Mouse (Mus musculus) layer of hippocampus, postnatal 36 days (tissue): ENCODE measurements at regions not wholly inside any gene's neighbourhood (a gene's known extent, or its start where the extent isn't known, plus 50 kb on each side); places are given as distances from the start of the nearest gene placed in this dataset.
"Not testable (repeated sequence)": the region's sequence is repeated elsewhere in the genome, so short reads cannot be mapped to it uniquely, and the experiment has no call there.

Source experiments
- DNase-seq, 2 experiments: peaks; one replicate each; pipeline ENCODE4 v3.0.0; 2022

DNA sequence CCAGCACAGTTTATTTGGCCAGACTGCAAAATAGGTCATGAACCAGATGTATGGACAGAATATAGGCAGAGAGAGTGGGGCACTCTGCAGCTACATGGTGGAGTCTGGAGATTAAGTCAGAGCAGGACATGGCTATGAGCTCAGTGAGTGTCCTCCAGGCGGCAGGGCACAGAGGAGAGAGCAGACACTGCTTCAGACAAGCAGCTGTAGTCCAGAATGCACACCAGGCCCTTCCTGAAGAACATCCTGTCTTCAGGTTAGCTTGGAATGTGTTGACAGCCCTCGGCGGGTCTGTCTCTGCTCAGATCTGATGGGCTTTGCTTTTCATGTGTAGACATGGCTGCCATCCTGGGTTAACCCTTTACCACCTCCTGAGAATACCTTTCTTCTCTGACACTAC, 238.6 kb downstream of the Nuak1 start:
- no peak for DNase-seq

DNA sequence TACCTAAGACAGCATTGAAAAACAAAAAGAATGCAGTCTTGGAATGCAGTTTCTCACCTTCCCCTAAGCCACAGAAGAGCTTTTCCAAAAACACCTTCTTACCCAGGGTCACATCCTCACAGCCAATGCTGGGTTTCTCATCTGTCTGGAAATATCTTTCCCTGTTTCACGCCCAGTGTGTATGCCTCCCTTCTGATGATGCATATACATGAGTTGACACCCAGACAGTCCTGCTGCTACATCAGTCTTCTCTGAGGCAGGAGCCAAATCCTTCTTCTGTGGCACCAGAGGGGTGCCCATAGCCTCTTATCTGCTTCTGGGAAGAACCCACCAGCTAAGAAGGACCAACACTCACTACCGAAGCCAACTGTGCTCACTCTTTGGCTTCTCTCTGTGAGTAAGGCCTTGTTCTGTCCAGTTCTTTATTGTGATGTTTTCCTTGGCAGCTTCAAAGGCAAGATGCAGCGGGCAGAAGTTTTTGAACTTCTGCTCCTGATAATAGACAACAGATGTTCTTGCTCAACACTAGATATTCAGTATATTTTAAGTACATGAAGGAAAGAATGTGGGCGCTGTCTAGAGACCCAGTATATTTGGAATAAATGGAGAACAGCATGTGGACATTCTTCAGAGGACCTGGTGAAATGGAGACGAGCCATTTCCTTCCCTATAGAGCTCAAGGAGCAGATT, 228.2 kb downstream of the Nuak1 start:
- DNase-seq = no peak

DNA sequence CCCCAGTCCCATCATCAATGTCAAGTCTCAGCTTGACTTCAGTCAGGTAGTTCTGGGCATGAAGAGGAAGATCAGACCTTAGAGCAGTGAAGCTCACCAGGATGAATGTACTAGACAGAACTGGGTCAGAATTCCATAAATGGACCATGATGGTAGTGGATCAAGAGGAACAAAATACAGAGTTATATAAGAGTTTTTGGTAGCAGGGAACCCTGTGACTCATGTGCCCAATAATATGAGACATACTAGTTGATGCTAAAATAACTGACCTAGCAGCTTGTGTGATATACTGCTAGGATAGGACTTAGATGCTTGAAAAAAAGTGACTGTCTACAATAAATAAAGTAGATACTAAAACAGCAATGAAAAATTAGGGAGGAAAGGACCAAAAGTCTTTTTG, 225.6 kb downstream of the Nuak1 start:
- DNase-seq = no peak

DNA sequence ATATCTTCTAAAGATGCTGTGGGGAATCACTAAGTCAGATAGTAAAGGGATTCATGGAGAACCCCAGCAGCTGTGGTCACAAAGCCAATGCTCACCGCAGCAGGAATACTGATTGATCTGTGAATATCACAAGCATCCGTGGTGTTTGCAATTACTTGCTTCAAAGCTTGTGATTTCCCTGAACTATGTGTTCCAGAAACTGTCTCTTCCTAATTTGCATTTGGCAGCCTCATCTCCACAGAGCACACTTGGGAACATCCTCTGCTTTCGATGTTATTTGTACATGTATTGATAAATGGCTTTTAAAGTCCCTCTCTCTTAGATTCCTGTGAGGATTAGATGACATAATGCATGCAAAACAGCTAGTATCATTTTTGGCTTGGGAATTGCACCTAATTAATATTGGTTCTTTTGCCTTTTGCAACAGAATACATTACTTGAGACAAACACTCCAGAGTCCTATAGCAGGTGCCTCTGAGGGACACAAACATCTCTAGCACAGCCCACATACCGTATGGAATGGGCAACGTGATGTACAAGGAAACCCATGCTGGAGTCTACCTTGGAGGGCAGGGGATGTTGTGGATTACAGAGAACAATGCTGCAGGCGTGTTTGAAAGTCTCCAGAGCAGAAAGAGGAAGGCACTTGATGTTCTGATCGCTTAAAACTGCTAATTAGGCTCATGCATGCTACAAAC, 211.0 kb downstream of the Nuak1 start:
- peak; percentile 47 to 63 for DNase-seq

DNA sequence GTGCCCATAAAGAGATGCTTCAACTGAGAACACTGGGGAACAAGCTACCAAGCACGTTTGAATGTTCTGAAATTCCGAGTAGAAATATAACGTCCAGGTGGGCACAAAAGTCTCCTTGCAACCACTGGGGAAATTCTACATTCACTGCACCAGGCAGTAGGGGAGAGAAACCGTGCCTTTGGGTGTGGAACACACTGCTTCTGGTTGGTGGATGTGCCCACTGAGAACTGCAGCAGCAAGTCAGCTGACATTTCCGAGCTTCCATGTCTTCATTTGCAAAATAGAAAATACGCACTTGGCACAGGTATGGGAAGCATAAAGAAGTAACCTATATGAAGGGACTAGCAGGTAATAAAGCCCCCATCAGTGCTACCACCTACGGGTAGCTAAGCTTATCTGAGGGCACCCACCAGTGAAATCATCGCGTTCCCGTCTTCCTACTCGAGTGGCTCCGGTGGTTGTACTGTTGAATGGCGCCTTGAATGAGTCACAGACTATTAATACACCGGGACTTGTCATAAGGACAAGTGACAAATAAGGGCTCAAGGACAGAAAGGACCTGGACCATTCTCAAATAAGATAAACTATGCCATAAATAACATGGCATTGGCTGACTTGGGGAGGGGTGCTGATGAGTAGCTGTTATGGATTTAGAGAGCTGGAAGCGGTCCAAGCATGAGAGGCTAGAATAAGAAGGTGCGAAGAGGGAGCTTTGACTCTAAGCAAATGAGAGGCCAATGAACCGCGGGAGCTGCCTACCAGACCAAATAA, 210.2 kb downstream of the Nuak1 start:
- peak; percentile 22 to 35 for DNase-seq

DNA sequence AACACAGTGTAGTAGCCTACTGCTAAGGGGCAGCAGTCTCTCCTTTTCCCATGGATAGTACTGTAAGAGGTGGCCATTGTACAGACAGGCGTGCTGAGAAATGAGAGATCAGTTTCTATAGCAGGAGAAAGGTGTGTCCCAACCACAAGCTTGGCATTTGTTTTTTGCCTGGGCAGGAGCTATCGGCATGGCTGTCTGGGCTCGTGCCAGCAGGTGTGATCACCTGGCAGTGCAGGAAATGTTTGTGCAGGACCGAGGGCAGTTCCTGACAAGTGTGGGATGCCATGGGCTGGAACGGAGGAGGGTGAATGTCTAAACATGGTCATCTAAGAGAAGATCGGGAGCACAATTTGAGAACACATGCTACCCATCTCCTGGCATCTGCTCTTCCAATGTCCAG, 205.4 kb downstream of the Nuak1 start:
- DNase-seq = no peak

DNA sequence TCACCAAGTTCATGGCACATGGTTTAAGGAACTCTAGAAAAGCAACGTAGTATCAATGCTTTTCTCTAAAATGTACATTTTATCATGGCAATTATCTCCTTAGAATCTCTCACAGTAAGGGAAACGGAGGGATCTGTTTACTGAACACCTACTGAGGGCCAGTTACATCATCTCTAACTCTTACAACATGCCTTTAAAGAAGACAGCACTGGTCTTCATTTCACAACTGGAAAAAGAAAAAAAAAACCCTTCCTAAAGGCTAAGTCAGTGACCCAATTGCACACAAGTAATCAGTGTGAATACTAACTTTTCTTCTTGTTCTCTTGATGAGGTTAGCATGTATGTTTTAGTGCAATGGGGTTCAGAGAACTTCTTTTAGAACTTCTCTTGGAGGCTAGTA, 204.2 kb downstream of the Nuak1 start:
- DNase-seq = no peak

DNA sequence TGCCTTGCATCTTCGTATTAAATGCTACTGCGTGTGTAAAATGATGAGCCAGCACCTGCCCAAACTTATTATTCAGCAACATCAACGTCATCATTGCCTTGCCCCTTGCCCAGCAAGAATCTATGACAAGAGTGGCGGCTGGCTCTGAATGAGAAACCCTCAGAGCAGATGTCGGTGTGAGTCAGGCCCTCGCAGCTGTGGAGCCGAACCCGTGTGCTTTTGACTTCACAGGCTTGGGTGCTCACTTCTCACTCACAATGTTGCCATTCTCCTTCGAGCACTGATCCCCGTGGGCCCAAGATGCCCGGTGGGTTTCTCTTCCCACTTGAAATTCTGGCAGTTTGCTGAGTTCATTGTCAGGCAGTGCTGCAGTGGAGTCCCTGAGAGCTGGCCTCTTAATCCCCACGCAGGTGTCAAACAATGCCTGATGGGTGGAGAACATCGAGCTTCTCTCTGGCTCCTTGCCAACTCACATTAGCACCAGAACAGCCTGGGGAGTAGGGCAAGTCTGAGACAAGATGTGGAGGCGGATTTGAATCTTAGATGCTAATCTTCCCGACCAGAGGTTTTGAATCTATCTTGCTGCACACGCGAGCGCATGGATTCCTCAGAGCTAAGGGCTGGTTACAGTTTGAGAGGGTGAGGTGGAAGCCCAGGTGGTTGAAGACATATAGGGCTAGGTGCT, 202.0 kb downstream of the Nuak1 start:
- DNase-seq = peak in 1 of 2 experiments; percentile 8

DNA sequence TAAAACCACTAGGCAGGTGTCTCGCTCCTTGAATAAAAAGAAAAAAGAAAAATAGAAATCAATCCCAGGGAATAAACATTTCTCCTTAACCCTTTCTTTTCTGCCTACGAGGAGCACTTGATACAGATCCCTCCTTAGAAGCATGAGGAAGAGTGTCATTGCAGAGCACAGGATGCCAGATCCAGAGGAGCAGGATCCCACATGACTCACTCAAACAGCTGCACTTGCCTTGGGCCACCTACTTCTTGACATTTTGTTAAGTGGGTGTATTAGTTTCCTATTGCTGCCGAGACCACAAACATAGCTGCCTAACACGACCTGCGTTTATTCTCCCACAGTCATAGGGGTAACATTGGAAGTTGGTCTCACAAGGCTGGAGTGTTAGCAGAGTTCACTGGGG, 197.1 kb downstream of the Nuak1 start:
- no peak for DNase-seq

DNA sequence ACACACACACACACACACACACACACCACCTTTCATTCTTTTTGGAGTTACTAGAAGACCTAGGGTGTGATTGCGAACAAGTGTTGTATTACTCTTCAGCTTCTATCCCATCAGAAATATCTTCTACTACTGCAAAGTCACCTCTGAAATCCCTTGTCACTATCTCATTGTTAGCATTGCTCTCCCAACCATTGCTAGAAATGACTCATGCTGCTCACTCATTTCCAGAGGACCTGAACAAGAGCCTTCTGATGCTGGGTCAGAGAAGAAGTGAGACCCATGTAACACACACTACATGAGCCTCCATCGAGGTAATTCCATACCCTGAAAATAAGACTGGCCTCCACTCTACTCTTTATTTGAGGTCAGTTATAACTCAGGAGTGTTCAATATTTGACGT, 191.1 kb downstream of the Nuak1 start:
- no peak for DNase-seq

DNA sequence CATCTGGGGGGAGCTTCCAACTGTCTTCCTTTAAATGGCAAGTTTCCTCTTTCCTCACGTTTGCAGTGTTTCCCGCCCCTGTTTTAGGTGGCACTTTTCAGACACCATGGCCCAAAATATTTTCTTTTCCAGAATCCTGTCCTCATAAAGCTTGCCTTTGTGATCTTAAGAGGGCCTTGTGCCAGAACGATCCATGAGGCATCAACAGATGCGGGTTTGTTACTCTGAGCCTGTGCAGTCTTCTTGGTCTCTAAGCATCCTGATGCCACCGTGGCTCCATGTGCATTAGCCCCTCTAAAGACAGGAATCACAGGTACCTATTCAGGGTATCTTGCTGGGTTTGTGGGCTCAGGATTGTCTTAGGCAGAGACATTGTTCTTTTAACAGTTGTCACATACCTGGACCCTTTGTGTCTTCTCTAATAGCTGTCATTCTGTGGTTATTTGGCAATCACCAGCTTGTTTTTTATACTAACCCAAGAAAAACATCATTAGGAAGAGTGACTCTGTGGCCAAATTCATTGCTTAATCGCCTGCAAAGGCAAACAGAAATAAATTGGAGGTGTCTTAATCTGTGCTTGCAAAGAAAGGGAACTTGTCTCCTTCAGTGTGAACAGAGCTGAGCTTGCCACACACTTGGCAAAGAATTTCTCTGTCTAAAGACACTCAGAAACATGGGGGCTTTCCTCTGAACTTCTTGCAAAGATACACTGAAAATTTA, 179.3 kb downstream of the Nuak1 start:
- no peak for DNase-seq

DNA sequence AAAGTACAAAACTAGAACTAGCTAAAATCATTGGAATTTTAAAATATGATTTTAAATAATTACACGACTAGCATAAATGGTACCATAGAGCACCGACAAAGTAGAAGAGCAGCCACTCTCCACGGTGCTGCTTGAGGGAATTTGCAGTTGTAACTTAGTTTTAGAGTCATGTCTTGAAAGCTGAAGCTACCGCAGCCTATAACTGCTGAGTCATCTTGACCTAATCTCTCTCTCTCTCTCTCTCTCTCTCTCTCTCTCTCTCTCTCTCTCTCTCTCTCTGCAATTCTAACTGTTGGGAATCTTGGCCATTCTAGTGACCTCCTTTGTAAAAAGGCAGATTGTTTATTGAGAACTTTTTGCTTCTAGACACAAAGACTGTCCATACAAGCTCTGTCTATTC, 177.5 kb downstream of the Nuak1 start:
- no peak for DNase-seq

DNA sequence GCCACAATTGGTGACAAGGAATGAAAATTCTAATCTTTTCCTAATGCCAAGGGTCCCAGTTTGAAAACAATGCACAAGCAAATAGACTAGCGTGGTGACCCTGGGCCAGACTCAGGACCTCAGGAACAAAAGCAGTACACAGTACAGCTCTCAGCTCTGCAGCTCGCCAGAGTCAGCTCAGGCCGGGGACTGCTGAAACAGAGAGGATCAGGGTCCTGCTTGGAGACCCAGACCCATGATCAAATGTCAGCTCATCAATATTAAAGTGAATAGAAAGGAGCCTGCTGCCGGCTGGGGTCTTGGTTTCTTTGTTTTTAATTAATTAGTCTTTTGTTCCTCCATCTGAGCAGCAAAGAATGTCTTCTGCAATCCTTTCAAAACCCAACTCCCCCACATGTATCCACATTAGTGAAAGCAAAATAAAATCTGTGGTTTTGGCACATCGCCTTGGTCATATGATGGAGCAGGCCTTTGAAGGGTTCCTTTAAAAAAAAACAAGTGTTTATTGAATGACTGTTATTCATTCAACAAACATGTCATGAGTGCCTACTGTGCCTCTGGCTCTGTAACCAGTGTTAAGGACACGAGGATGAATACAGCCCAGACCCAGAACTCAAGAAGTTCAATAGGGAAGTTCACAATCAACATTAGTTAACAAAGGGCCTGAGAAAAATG, 154.4 kb downstream of the Nuak1 start:
- DNase-seq = peak; percentile 30 to 47

DNA sequence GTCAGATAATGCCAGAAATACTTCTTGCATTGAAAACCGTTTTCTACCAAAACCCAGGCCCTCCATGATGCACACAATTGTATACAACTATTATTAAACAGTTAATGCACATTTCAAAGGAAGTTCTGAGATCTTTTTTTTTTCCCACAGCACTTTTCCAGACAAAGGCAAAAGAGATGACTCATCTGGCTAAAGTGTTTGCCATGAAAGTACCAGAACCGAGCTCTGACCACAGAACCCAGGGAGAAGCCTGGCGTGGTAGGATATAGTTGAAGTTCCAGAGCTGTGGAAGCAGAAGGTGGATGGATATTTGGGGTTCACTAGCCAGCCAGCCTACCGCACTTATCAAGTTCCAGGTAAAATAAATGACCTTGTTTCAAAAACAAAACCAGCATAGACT, 146.0 kb downstream of the Nuak1 start:
- no peak for DNase-seq

DNA sequence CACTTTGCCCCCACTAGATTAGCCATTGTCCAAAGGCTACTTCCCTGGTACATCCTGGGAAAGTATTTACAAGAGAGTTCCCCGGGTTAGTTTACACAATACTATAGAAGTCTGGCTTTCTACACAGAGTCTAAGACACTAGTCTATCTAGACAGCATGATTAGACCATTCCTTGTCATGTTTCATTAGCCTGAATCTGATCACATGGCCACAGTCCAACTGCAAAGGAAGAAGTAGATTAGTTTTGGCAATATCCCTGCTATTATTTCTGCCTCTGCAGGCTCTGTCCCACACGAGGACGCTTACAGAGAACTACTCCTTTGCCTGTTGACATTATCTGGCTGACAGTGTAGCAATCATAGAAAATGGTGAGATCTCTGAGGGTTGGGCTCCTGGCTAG, 144.2 kb downstream of the Nuak1 start:
- DNase-seq = no peak

DNA sequence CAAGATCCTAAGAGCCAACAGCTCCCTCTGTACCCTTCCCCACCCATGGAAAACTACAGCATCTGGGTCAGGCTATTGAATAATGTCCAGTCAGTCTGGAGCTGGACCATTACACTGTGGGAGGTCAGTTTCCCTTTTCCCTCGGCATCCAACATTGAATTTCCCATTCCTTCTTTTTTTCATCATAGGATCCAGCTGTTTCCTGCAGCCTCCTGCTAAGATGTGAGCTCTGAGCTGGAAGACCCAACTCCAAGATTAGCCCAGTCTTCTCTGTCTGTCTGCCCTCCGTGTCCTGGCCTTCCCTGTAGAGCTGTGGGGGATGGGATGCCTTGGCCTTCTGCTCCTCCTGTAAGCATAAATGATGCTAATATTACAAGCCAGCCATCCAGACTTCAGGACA, 138.8 kb downstream of the Nuak1 start:
- no peak for DNase-seq

DNA sequence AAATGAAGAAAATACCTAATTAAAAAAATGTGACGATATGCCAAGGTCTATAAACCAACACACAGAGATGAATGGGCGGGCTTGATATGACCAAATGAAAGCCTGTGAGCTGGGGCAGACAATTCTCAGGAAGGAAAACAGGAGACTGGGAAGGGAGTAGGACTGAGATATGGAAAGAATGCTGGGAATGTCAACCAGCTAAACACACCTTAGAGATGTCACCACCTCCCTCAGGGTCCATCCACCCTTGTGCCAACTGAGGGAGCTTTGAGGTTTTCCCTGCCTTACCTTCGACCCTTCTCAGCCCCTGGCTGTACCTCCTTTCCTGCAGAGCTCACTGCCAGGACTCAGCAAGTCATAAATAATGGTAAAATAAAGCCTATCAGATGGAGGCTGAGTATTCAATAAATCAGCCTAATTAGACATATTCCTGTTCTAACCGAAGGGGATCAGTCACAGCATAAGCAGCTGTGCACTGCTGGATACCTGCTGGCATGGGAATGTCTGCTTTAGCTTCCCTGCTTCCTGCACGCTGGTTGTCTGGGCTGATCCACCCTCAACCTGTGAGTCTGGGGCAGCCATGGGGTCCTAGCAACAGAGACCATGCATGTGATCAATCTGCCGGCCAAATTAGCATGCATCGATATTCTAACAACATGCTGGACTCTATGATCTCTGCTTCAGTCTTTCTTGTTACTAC, 137.4 kb downstream of the Nuak1 start:
- no peak for DNase-seq

DNA sequence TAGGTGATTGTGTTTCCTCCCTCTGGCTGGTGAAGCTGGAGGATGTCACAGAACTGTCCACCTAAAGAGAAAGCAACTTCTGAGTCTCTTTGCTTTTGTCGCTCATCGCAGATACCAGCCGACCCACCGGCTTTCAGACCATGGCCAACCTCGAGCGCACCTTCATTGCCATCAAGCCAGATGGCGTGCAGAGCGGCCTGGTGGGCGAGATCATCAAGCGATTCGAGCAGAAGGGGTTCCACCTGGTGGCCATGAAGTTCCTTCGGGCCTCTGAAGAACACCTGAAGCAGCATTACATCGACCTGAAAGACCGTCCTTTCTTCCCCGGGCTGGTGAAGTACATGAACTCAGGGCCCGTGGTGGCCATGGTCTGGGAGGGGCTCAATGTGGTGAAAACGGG, 131.7 kb downstream of the Nuak1 start:
- not testable (repeated sequence) for DNase-seq

DNA sequence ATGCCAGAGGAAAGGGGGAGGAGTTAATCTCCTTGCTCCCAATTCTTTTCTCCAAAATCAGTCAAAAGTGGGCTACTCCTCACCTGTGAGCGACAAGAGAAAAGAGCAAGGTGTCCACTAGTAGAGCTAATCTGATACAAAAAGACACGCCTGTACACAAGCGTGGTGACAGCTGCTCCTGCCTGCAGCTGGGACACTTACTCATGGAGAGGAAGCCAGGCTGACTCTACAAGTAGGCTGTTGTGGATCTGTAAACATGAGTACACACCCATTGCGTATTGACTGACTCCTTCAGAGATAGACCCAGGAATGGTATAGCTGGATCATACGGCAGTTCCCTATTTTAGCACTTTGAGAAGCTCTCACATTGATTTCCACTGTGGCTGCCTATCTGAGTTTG, 129.7 kb downstream of the Nuak1 start:
- no peak for DNase-seq

DNA sequence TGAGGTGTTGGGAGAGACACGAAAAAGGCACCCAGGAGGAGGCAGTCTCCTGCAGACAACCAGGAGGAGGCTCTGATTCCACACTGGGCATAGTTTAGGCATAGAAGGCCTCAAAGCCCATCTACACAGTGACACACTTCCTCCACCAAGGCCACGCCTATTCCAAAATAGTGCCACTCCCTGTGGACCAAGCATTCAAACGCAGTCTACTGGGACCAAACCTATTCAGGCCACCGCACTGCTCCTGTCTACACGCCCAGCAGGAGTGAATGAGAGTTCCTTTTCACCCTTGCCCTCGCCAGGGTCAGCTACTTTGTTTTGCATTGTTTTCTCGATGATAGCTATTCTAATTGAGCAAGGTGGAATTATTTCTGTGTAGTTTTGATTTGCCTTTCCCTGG, 127.7 kb downstream of the Nuak1 start:
- no peak for DNase-seq

DNA sequence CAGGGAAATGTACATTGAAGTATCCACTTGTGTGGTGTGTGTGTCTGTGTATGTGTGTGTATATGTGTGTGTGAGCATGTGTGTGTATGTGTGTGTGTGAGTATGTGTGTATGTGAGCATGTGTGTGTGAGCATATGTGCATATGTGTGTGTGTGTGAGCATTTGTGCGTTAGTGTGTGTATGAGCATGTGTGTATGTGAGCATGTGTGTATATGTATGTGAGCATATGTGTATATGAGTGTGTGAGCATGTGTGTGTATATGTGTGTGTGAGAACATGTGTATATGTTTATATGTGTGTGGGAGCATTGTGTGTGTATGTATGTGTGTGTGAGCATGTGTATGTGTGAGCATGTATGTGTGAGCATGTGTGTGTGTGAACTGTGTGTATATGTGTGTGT, 123.5 kb downstream of the Nuak1 start:
- DNase-seq = no peak
